Comparison of ENCODE assay signal across 8 mouse cellular contexts in the genomic region with DNA sequence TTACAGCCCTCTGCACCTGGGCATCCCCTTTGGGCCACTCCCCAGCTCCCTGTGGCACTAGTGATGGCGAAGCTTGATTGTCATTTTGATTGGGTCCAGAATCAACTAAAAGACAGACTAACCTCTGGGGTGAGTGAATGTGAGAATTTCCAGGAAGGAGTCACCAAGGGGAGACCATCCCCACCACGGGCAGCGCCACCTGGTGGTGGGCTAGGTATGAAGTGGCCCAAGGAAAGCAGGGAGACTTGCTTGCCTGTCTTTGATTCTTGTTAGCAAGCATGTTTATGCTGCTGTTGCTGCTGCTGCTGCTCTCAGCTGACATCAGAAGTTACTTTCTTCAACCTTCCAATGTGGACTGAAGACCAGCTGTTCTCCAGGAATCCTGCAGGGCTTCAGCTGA.
DNase-seq lines count a peak whose midpoint lies in the region; ATAC-seq and TF ChIP-seq lines count a peak whose summit lies in the region.

No protein-coding gene starts in this region.

- ATAC-seq in megakaryocyte, adult 5-6 weeks (ENCODE audit: poor library complexity, severe bottlenecking) = no peak

- no peak overlapping the region for H3K27ac ChIP-seq in heart, adult 2 months
- no peak overlapping the region for H3K27ac ChIP-seq in bone marrow, adult 2 months (ENCODE audit: control insufficient read depth, insufficient read depth, low read depth, low read length, poor library complexity)

- H3K27me3 ChIP-seq in heart, adult 2 months (ENCODE audit: control insufficient read depth, insufficient read depth, low read length) = no peaks in the 10 kb centered on the region

- no peak for TF ChIP-seq POLR2A in heart, adult 2 months (IDR thresholded peaks at IDR 0.05; ENCODE audit: insufficient read depth, low read depth, low read length)
- no peak for TF ChIP-seq POLR2A in bone marrow, adult 2 months (IDR thresholded peaks at IDR 0.05; ENCODE audit: borderline replicate concordance, control insufficient read depth, low read depth, low read length)

- peak; percentile 65 for TF ChIP-seq CTCF in heart, adult 2 months (IDR thresholded peaks at IDR 0.05)
- peak; percentile 70; the same call in 1 of the 2 replicates for TF ChIP-seq CTCF in bone marrow, adult 2 months (IDR thresholded peaks at IDR 0.05; ENCODE audit: control insufficient read depth, insufficient read depth, low read length)

- no peaks in the 10 kb centered on the region for H3K4me1 ChIP-seq in heart, adult 2 months (ENCODE audit: control insufficient read depth, insufficient read depth, low read length)
- H3K4me1 ChIP-seq in bone marrow, adult 2 months (ENCODE audit: control insufficient read depth, insufficient read depth, low read length) = no peaks in the 10 kb centered on the region; the same call in 1 of the 2 replicates

- H3K36me3 ChIP-seq in heart, adult 2 months (ENCODE audit: control insufficient read depth, insufficient read depth, low read length) = no peaks in the 10 kb centered on the region

- WGBS in heart, adult 2 months = 11% methylated on average over 3 of the region's 3 CpGs
- WGBS in bone marrow, adult 2 months = 16% methylated on average over 3 of the region's 3 CpGs

- H3K4me3 ChIP-seq in heart, adult 2 months = no peak overlapping the region
- no peak overlapping the region for H3K4me3 ChIP-seq in bone marrow, adult 2 months (replicated peaks; ENCODE audit: control insufficient read depth, low read depth, low read length)

- no peak for TF ChIP-seq EP300 in heart, adult 2 months (IDR thresholded peaks at IDR 0.05; ENCODE audit: insufficient read depth, low read depth, low read length)

- no peaks in the 10 kb centered on the region for H3K79me2 ChIP-seq in heart, adult 2 months (replicated peaks; ENCODE audit: control insufficient read depth, insufficient read depth, low read length)

- DNase-seq in heart, adult 2 months = no peak
- no peak for DNase-seq in heart, postnatal 25 days (ENCODE audit: low spot score)
- DNase-seq in B cell, adult 2 months = peak; percentile 45 to 56
- peak; percentile 48 for DNase-seq in induced T-regulatory cell, adult 2 months (ENCODE audit: low read depth)
- DNase-seq in neural tube, embryonic 10.5 days (ENCODE audit: extremely low spot score, low spot score) = peak; percentile 54
- DNase-seq in heart, adult 9 months (ENCODE audit: low spot score in 2 of 2) = no peak

- intact Hi-C loops in heart, adult 2 months (cut with DNase I) = no loop called here
- intact Hi-C loops in heart, postnatal 25 days (cut with DNase I) = no loop called here

- H3K9ac ChIP-seq in heart, adult 2 months (ENCODE audit: low read depth, low read length) = no peak overlapping the region

Comparison
In these comparisons a context has a peak if more than half of its experiments do, and no peak if none do; other contexts are left out.
1. DNase-seq: peak in B cell, adult 2 months (2 of 2), induced T-regulatory cell, adult 2 months (single experiment) and neural tube, embryonic 10.5 days (single experiment); none in heart, adult 2 months (0 of 2), heart, postnatal 25 days (single experiment) and heart, adult 9 months (0 of 2).